Mouse (Mus musculus) layer of hippocampus, postnatal 36 days (tissue): Measurements from ENCODE around the gene Prkg1. TPM values are rescaled to one million over a fixed set of nuclear protein-coding genes. Genes with fewer than 3 reads are reported as not detected.
"Not testable (repeated sequence)": the region's sequence is repeated elsewhere in the genome, so short reads cannot be mapped to it uniquely, and the experiment has no call there.

ENCODE experiments used
- DNase-seq, 2 experiments: peaks; one replicate each; pipeline ENCODE4 v3.0.0; 2022
- total RNA-seq, 2 experiments: library from RNA; stranded (reverse); gene quantifications; 2 replicates each; pipeline ENCODE4 v1.2.3; 2021

Prkg1 gene
- total RNA-seq, 2 experiments from 2014 or later: 24.3 to 28.4 TPM

- DNase-seq: no peak
Observed at GRCm38 (mm10) chr19:31283617-31284016, 481.2 kb downstream of the Prkg1 start.

- DNase-seq: peak; percentile 63 to 64
Observed at GRCm38 (mm10) chr19:31279797-31280486, 484.9 kb downstream of the Prkg1 start.

DNA sequence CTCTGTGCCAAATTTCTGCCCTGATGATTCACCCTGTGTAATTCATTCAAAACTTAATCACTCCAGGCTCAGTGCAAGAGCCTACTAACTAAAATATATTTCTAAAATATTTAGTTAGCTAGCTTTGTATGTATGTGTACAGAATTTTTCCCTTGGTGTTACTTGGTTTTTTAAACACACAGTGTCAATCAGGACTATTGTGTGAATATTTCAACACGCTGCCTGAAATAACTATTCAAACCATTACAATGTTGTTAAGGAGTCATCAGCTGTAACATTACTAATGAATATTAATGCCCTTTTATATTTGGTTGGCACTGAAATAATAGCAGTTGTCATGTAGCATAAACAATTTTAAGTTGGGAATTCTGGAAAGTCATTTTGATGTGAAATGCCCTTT is 502.4 kb downstream of the Prkg1 start:
- DNase-seq: no peak

DNA sequence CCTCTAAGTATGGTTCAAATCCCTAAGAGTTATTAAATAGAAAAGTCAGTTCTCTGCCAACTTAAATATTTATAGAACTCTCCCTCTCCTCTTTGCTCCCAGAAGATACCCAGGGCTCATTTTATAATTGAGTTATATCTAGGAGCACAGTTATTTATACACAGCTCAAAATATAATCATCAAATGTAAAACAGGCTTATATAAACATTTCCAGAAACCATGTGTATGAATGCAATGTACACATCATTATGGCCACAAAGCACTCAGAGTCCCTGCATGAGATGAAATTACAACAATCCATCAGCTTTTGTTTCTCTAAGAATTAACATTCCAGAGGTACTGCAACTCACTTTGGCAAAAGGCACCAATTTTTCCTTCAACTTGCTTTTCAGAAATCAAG is 504.3 kb downstream of the Prkg1 start:
- DNase-seq: no peak

DNA sequence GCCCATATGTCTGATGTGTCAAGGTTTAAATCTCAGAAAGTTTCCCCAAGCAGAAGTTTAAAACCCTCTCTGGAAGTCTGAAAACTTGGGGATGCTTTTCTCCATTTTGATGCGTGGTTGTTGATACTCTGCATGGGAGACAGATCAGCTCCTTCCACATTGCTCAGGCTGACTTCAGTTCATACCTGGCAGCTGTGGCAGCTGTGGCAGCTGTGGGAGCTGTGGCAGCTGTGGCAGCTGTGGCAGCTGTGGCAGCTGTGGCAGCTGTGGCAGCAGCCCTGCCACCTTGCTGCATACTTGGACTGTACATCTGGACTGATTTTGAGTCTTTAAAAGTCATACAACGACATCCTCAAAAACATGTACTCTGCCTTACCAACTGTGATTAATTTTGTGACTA is 509.1 kb downstream of the Prkg1 start:
- DNase-seq: no peak

- no peak for DNase-seq
Observed at GRCm38 (mm10) chr19:31232410-31232809, 532.4 kb downstream of the Prkg1 start.

GRCm38 (mm10) chr19:31228385-31228784 is 536.4 kb downstream of the Prkg1 start:
- DNase-seq: no peak

DNA sequence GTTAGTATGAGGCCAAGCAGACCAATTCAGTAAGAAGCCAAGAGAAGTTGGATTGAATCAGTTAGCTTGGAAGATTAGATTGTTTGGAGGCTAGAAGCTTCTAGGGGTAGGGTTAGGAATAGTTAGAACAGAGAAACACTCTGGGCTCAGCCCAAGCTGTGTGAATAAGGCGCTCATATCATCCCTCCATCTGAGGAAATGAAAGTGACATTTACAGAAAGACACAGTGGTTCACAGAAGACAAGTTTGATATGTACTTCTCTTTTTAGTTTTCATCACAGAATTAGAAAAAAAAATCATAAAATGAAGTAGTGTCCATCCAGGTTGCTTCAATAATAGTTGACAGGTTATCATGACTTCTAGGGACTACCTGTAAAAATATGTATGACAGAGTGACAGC is 541.4 kb downstream of the Prkg1 start:
- DNase-seq: no peak

DNA sequence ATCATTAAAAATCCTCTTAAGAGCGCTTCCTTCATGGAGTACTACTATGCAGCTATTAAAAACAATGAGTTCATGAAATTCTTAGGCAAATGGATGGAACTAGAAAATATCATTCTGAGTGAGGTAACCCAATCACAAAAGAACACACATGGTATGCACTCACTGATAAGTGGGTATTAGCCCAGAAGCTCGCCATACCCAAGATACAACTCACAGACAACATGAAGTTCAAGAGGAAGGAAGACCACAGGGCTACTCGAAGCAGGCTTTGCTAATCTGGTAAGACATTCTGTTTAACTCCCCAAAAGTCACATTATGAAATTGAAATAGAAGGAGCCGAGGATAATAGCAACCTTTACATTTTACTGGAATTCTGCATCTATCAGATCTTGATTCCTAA is 545.6 kb downstream of the Prkg1 start:
- not testable (repeated sequence) for DNase-seq

GRCm38 (mm10) chr19:31210850-31211249 is 554.0 kb downstream of the Prkg1 start:
- DNase-seq: no peak

GRCm38 (mm10) chr19:31210449-31210848 is 554.4 kb downstream of the Prkg1 start:
- DNase-seq: no peak

- DNase-seq: no peak
Observed at GRCm38 (mm10) chr19:31199583-31199982, 565.2 kb downstream of the Prkg1 start.

DNA sequence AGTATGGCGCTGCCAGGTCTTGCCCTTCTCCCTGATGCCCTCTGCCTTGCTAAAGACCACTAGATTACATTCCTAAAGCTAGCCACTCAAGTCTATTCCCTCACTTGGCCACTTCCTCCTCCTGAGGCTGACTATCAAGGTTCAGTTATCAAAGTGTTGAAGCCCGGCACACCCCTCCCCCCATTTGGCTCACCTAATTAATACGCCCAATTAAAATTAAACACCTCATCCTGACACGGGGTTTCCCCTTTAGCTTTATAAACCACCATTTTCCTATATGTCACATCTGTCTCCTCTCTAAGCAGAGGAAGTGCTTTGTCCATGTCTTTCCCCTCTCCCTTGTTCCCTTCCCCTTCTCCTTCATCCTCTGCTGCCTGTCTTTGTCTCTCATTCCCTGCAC is 566.4 kb downstream of the Prkg1 start:
- no peak for DNase-seq

GRCm38 (mm10) chr19:31197076-31197475 is 567.8 kb downstream of the Prkg1 start:
- DNase-seq: no peak

DNA sequence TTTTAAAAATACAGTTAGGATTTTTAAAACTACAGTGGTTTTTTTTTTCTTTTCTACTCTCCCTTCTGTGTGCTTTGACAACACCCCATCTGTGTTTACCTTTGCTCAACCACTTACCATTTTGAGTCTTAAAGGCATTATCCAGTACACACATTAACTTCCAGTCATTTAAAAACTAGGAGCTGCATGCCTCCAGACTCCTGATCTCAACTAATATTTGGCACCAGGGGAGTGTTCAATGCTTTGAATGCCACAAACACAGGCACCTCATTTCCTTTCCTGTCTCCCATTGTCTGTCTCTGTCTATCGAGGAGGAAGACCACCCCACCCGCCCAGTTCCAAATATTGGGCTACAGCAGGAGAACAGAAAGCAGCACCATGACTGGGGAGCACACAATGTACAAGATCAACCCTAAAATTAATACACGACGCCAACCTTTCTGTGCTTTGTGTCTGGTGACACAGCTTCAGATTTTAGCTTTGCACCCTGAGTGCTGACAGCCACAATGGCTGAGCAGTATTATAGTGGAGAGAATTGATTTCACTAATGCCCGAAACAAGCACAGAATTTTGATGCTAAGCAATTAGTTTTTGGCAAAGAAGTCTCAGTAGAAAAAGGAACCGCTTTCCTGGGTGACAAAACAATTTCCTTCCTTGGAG is 576.1 kb downstream of the Prkg1 start:
- peak in 1 of 2 experiments; percentile 6 for DNase-seq

GRCm38 (mm10) chr19:31180757-31181156 is 584.1 kb downstream of the Prkg1 start:
- no peak for DNase-seq

DNA sequence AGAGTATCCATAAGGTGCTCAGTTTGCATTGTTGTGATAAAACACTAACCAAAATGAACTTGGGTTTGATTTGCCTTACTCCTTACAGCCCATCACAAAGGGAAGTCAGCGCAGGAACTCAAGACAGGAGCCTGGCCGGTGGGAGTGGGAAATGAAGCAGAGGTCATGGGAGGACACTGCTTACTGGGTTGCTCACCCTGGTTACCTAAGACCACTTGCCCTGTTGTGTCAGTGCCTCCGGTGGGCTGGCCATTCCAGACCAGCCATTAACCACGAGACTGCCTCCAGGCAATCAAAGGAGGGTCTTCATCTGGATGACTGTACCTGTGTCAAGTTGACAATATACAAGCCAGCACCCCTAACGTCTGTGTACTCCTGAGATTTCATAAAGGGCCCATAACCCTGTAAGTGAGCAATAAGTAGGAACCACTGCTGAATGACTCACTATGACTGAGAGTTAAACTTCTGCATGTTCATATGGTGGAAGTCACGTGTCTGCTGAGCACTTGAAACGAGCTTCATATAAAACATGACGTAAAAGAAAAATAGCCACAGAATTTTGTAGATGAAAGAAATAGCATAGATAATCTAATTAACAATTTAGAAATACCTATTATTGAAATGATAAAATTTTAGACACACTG is 587.4 kb downstream of the Prkg1 start:
- no peak for DNase-seq

DNA sequence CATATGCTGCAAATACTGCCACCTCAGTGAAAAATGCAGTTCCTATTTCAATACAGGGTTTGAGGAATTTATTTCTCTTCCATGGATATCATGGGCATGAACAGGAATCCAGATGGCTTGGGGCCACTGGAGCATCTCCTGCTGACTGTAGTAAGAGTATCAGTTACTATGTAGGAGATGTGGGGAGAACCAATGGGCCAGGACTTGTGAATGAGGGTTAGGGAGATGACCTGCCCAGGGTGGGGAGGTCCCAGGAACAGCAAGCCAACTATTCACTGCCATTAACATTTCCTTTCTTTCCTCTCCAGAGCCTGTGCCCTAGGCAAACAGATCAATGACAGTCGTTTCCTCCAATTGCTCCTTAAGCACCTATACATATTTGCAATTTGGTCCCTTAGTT is 593.8 kb downstream of the Prkg1 start:
- DNase-seq: no peak

DNA sequence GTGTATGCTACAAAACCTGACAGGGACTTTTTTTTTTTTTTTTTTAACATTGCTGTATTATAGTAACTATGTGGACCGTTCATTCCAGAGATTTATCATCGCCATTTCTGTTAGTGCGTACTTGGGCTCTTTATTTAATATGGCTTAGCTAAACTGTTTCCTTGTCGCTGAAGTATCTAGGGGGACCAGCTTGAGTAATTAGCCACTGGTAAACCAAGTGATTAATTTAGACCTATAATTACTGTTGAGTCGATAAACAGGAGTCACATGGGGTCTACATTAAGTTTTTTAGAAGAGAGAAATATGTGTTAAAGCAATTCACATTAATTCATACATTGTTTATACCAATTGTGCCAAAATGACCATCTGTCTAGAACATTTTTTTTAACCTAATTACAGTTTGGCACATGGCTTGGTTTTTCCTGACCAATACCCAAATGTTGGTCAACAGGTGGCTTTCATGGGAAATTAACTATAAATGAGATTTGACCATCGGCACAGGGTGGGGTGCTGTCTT is 605.8 kb downstream of the Prkg1 start:
- DNase-seq: no peak

GRCm38 (mm10) chr19:31153399-31153798 is 611.4 kb downstream of the Prkg1 start:
- no peak for DNase-seq

- DNase-seq: no peak
Observed at GRCm38 (mm10) chr19:31149902-31150301, 614.9 kb downstream of the Prkg1 start.

- no peak for DNase-seq
Observed at GRCm38 (mm10) chr19:31147457-31147856, 617.4 kb downstream of the Prkg1 start.

GRCm38 (mm10) chr19:31146156-31146555 is 618.7 kb downstream of the Prkg1 start:
- no peak for DNase-seq

DNA sequence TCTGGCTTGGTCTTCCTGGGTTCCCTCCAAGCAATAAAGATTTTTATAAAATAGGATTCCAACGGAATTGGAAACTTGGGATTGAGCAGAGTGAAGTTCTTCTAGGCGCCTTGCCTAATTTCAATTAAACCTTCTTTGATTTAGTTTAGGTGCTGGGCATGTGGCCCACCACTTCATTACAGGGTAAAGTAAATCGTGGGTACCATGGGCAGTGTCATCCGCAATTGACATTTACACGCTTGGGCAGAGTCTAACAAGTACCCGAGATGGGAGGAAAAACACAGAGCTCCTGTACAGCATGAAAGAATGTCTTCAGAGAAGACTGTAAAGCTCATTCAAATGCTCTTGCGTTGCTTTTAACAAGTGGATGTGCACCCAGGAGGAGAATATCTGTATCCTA is 622.9 kb downstream of the Prkg1 start:
- DNase-seq: no peak
